Mouse (Mus musculus) limb, embryonic 12.5 days (tissue): ENCODE measurements at regions not wholly inside any gene's neighbourhood (a gene's known extent, or its start where the extent isn't known, plus 50 kb on each side); places are given as distances from the start of the nearest gene placed in this dataset.

Source experiments
- ATAC-seq: fragments of 200-750 bp; cut with Nextera tagmentation; 2 replicates; pipeline ENCODE4 v1.8.0; 2017; ENCODE audit warnings: low read depth, moderate TSS enrichment; ENCODE audit not compliant: insufficient number of reproducible peaks, insufficient read depth, low FRiP score, low TSS enrichment
- H3K27ac ChIP-seq: fragments of 300-500 bp; sonication (generic); 2 replicates; pipeline ENCODE4 v1.5.1; 2016; ENCODE audit warnings: mild to moderate bottlenecking, moderate library complexity
- H3K27me3 ChIP-seq: fragments of 300-500 bp; sonication (generic); 2 replicates; pipeline ENCODE4 v1.6.1; 2016; ENCODE audit warnings: mild to moderate bottlenecking, moderate library complexity
- H3K36me3 ChIP-seq: fragments of 300-500 bp; sonication (generic); 2 replicates; pipeline ENCODE4 v1.6.1; 2016; ENCODE audit warnings: mild to moderate bottlenecking, moderate library complexity
- H3K4me1 ChIP-seq: fragments of 300-500 bp; sonication (generic); replicated peaks from 2 replicates; pipeline ENCODE4 v1.6.1; 2016
- H3K4me2 ChIP-seq: fragments of 300-500 bp; sonication (generic); 2 replicates; pipeline ENCODE4 v1.6.1; 2016; ENCODE audit warnings: mild to moderate bottlenecking, moderate library complexity
- H3K4me3 ChIP-seq: fragments of 300-500 bp; sonication (generic); replicated peaks from 2 replicates; pipeline ENCODE4 v1.5.1; 2016; ENCODE audit warnings: mild to moderate bottlenecking
- H3K9ac ChIP-seq: fragments of 300-500 bp; sonication (generic); replicated peaks from 2 replicates; pipeline ENCODE4 v1.6.1; 2016; ENCODE audit warnings: mild to moderate bottlenecking, moderate library complexity
- H3K9me3 ChIP-seq: fragments of 300-500 bp; sonication (generic); 2 replicates; pipeline ENCODE4 v1.6.1; 2016; ENCODE audit warnings: mild to moderate bottlenecking, moderate library complexity
- WGBS: fragments of 180-500 bp; shearing (Covaris S2); methylation state at CpG from one replicate; pipeline ENCODE4 v1.1.7; 2016; 5-methylcytosine and 5-hydroxymethylcytosine counted together

GRCm38 (mm10) chr13:71271727-71272418, 430.3 kb upstream of the Adamts16 start:
- no peak overlapping the region for H3K9ac ChIP-seq
- no peaks in the 10 kb centered on the region for H3K27me3 ChIP-seq
- ATAC-seq, result no peak
- no peaks in the 10 kb centered on the region for H3K9me3 ChIP-seq
- no peak overlapping the region for H3K27ac ChIP-seq
- no peaks in the 10 kb centered on the region for H3K36me3 ChIP-seq
- H3K4me3 ChIP-seq, result no peak overlapping the region
- no peak overlapping the region for H3K4me2 ChIP-seq
- 55% methylated on average over 6 of the region's 6 CpGs for WGBS
- peaks cover 3% of the 10 kb centered on the region; the same call in 1 of the 2 replicates for H3K4me1 ChIP-seq

GRCm38 (mm10) chr13:71270370-71270769, 428.8 kb upstream of the Adamts16 start:
- Histone ChIP-seq H3K4me2 (no peak overlapping the region), H3K27me3 (no peaks in the 10 kb centered on the region), H3K4me3 (no peak overlapping the region), H3K27ac (no peak overlapping the region), H3K9me3 (no peaks in the 10 kb centered on the region), H3K36me3 (no peaks in the 10 kb centered on the region), H3K9ac (no peak overlapping the region), H3K4me1 (peaks cover 3% of the 10 kb centered on the region; the same call in 1 of the 2 replicates)
- ATAC-seq, result no peak
- 50% methylated on average over 8 of the region's 8 CpGs for WGBS

GRCm38 (mm10) chr13:71269496-71269895, 427.9 kb upstream of the Adamts16 start:
- H3K4me3 ChIP-seq, result no peak overlapping the region
- no peaks in the 10 kb centered on the region for H3K36me3 ChIP-seq
- no peaks in the 10 kb centered on the region for H3K9me3 ChIP-seq
- 74% methylated on average over 2 of the region's 2 CpGs for WGBS
- H3K4me1 ChIP-seq, result peaks cover 3% of the 10 kb centered on the region; the same call in 1 of the 2 replicates
- H3K27me3 ChIP-seq, result no peaks in the 10 kb centered on the region
- no peak overlapping the region for H3K9ac ChIP-seq
- ATAC-seq, result no peak
- H3K4me2 ChIP-seq, result no peak overlapping the region
- no peak overlapping the region for H3K27ac ChIP-seq

- WGBS, result 90% methylated on average over 16 of the region's 16 CpGs
- no peak overlapping the region for H3K4me3 ChIP-seq
- H3K36me3 ChIP-seq, result no peaks in the 10 kb centered on the region
- no peak overlapping the region for H3K27ac ChIP-seq
- no peaks in the 10 kb centered on the region for H3K4me1 ChIP-seq
- ATAC-seq, result no peak
- H3K9me3 ChIP-seq, result no peaks in the 10 kb centered on the region
- H3K9ac ChIP-seq, result no peak overlapping the region
- H3K27me3 ChIP-seq, result 0 out of 2 replicates have a peak, but pooled peaks cover 3% of the 10 kb centered on the region
- no peak overlapping the region for H3K4me2 ChIP-seq
Measured at GRCm38 (mm10) chr13:71263315-71263878, 421.8 kb upstream of the Adamts16 start.

- H3K4me2 ChIP-seq, result no peak overlapping the region
- no peak overlapping the region for H3K27ac ChIP-seq
- no peak overlapping the region for H3K9ac ChIP-seq
- no peaks in the 10 kb centered on the region for H3K36me3 ChIP-seq
- ATAC-seq, result no peak
- no peaks in the 10 kb centered on the region for H3K4me1 ChIP-seq
- H3K27me3 ChIP-seq, result 0 out of 2 replicates have a peak, but pooled peaks cover 3% of the 10 kb centered on the region
- no peaks in the 10 kb centered on the region for H3K9me3 ChIP-seq
- 89% methylated on average over 10 of the region's 10 CpGs for WGBS
- H3K4me3 ChIP-seq, result no peak overlapping the region
Measured at GRCm38 (mm10) chr13:71262575-71263295, 421.1 kb upstream of the Adamts16 start.

- 90% methylated on average over 2 of the region's 2 CpGs for WGBS
- Histone ChIP-seq H3K27me3 (0 out of 2 replicates have a peak, but pooled peaks cover 2% of the 10 kb centered on the region), H3K4me2 (no peak overlapping the region), H3K4me3 (no peak overlapping the region), H3K9me3 (no peaks in the 10 kb centered on the region), H3K9ac (no peak overlapping the region), H3K4me1 (no peaks in the 10 kb centered on the region), H3K27ac (no peak overlapping the region), H3K36me3 (no peaks in the 10 kb centered on the region)
- no peak for ATAC-seq
Measured at GRCm38 (mm10) chr13:71254016-71254415, 412.4 kb upstream of the Adamts16 start.

- no peaks in the 10 kb centered on the region for H3K36me3 ChIP-seq
- no peak overlapping the region for H3K4me3 ChIP-seq
- ATAC-seq, result no peak
- H3K27me3 ChIP-seq, result no peaks in the 10 kb centered on the region
- no peak overlapping the region for H3K4me2 ChIP-seq
- WGBS, result 49% methylated on average over 8 of the region's 8 CpGs
- no peak overlapping the region for H3K27ac ChIP-seq
- H3K9ac ChIP-seq, result no peak overlapping the region
- H3K9me3 ChIP-seq, result no peaks in the 10 kb centered on the region
- 0 out of 2 replicates have a peak, but pooled peaks cover 5% of the 10 kb centered on the region for H3K4me1 ChIP-seq
Measured at GRCm38 (mm10) chr13:71248261-71249031, 406.8 kb upstream of the Adamts16 start.

- no peak for ATAC-seq
- Histone ChIP-seq H3K27me3 (no peaks in the 10 kb centered on the region), H3K4me3 (no peak overlapping the region), H3K36me3 (no peaks in the 10 kb centered on the region), H3K4me1 (0 out of 2 replicates have a peak, but pooled peaks cover 5% of the 10 kb centered on the region), H3K9ac (no peak overlapping the region), H3K27ac (no peak overlapping the region), H3K4me2 (no peak overlapping the region), H3K9me3 (no peaks in the 10 kb centered on the region)
Measured at GRCm38 (mm10) chr13:71247241-71247640, 405.6 kb upstream of the Adamts16 start.

GRCm38 (mm10) chr13:71245326-71245725, 403.7 kb upstream of the Adamts16 start:
- H3K4me2 ChIP-seq, result no peak overlapping the region
- H3K4me1 ChIP-seq, result 0 out of 2 replicates have a peak, but pooled peaks cover 5% of the 10 kb centered on the region
- ATAC-seq, result no peak
- 74% methylated on average over 4 of the region's 4 CpGs for WGBS
- H3K9me3 ChIP-seq, result no peaks in the 10 kb centered on the region
- no peak overlapping the region for H3K9ac ChIP-seq
- H3K27me3 ChIP-seq, result 0 out of 2 replicates have a peak, but pooled peaks cover 3% of the 10 kb centered on the region
- no peak overlapping the region for H3K27ac ChIP-seq
- H3K4me3 ChIP-seq, result no peak overlapping the region
- no peaks in the 10 kb centered on the region for H3K36me3 ChIP-seq

- Histone ChIP-seq H3K4me3 (no peak overlapping the region), H3K9ac (no peak overlapping the region), H3K27ac (no peak overlapping the region), H3K4me1 (0 out of 2 replicates have a peak, but pooled peaks cover 3% of the 10 kb centered on the region), H3K9me3 (no peaks in the 10 kb centered on the region), H3K36me3 (no peaks in the 10 kb centered on the region), H3K27me3 (0 out of 2 replicates have a peak, but pooled peaks cover 3% of the 10 kb centered on the region), H3K4me2 (no peak overlapping the region)
- no peak for ATAC-seq
- WGBS, result 80% methylated on average over 4 of the region's 4 CpGs
Measured at GRCm38 (mm10) chr13:71239782-71240181, 398.2 kb upstream of the Adamts16 start.

GRCm38 (mm10) chr13:71235338-71235737, 393.7 kb upstream of the Adamts16 start:
- Histone ChIP-seq H3K4me1 (no peaks in the 10 kb centered on the region), H3K9me3 (no peaks in the 10 kb centered on the region)
- ATAC-seq, result no peak

More at GRCm38 (mm10) chr13:71235338-71235737, 393.7 kb upstream of the Adamts16 start:
- H3K36me3 ChIP-seq, result no peaks in the 10 kb centered on the region
- no peak overlapping the region for H3K9ac ChIP-seq
- H3K4me2 ChIP-seq, result no peak overlapping the region
- no peak overlapping the region for H3K4me3 ChIP-seq
- H3K27ac ChIP-seq, result no peak overlapping the region
- H3K27me3 ChIP-seq, result no peaks in the 10 kb centered on the region
- 88% methylated on average over 4 of the region's 4 CpGs for WGBS
